Mouse (Mus musculus) testis, adult 2 months (tissue): Measurements from ENCODE around the gene Gm42742. TPM values are rescaled to one million over a fixed set of nuclear protein-coding genes. Genes with fewer than 3 reads are reported as not detected.

Experiments
- H3K27ac ChIP-seq: fragments of 200-500 bp; 2 replicates; pipeline ENCODE4 v1.5.1; 2012; ENCODE audit warnings: low read depth, low read length; ENCODE audit not compliant: control insufficient read depth, insufficient read depth
- H3K27me3 ChIP-seq: fragments of 200-500 bp; 2 replicates; pipeline ENCODE4 v1.6.1; 2012; ENCODE audit warnings: mild to moderate bottlenecking, low read length, moderate library complexity; ENCODE audit not compliant: control insufficient read depth, insufficient read depth
- H3K36me3 ChIP-seq: fragments of 200-500 bp; 2 replicates; pipeline ENCODE4 v1.6.1; 2012; ENCODE audit warnings: mild to moderate bottlenecking, low read length; ENCODE audit not compliant: control insufficient read depth, insufficient read depth
- H3K4me1 ChIP-seq: fragments of 200-500 bp; 2 replicates; pipeline ENCODE4 v1.6.1; 2012; ENCODE audit warnings: low read length; ENCODE audit not compliant: control insufficient read depth, insufficient read depth
- H3K4me3 ChIP-seq: fragments of 200-500 bp; 2 replicates; pipeline ENCODE4 v1.5.1; 2012; ENCODE audit warnings: low read depth, mild to moderate bottlenecking, low read length, moderate library complexity, mixed read lengths; ENCODE audit not compliant: control insufficient read depth
- CTCF ChIP-seq: fragments of 200-500 bp; IDR thresholded peaks from 2 replicates; pipeline ENCODE4 v1.5.1; 2012; ENCODE audit warnings: low read depth, mild to moderate bottlenecking, inconsistent platforms, low read length, moderate library complexity; ENCODE audit not compliant: control insufficient read depth, insufficient read depth, insufficient replicate concordance
- POLR2A ChIP-seq: fragments of 200-500 bp; IDR thresholded peaks from 2 replicates; pipeline ENCODE4 v1.6.1; 2012; ENCODE audit warnings: low read depth, mild to moderate bottlenecking, inconsistent platforms, low read length, moderate library complexity; ENCODE audit not compliant: control insufficient read depth
- polyA plus RNA-seq: library from polyadenylated mRNA; depleted of rRNA; stranded (reverse); fragments of >200 nt; gene quantifications from 2 replicates; pipeline ENCODE4 v1.2.3, GENCODE M21; 2012

Gene Gm42742
- polyA plus RNA-seq, 1 experiment = 13.5 TPM

- TF ChIP-seq POLR2A (no peak), CTCF (no peak)
- peak overlapping the region; percentile 83 for H3K27ac ChIP-seq
- H3K4me3 ChIP-seq = peak overlapping the region; percentile 87
- H3K4me1 ChIP-seq = peaks cover 19% of the 10 kb centered on the region
- H3K36me3 ChIP-seq = 0 out of 2 replicates have a peak, but pooled peaks cover 1% of the 10 kb centered on the region
- no peaks in the 10 kb centered on the region for H3K27me3 ChIP-seq
Observed at GRCm38 (mm10) chr7:127016081-127016480, 4.8 kb downstream of the Gm42742 start.

- Histone ChIP-seq H3K4me1 (peaks cover 10% of the 10 kb centered on the region), H3K27ac (no peak overlapping the region), H3K27me3 (no peaks in the 10 kb centered on the region), H3K36me3 (0 out of 2 replicates have a peak, but pooled peaks cover 1% of the 10 kb centered on the region), H3K4me3 (no peak overlapping the region)
- TF ChIP-seq POLR2A (no peak), CTCF (no peak)
Observed at GRCm38 (mm10) chr7:127014993-127015392, 5.9 kb downstream of the Gm42742 start.

GRCm38 (mm10) chr7:127014320-127014719 lies 6.6 kb downstream of the Gm42742 start, which contains the start of gene Mvp:
TSS of gene Mvp (minus strand) at chr7:127014621.
- Histone ChIP-seq H3K27ac (peak within 1 kb of the TSS; percentile 59), H3K4me3 (peak within 1 kb of the TSS; percentile 83), H3K36me3 (0 out of 2 replicates have a peak, but pooled peaks cover 1% of the 10 kb centered on the region), H3K4me1 (peaks cover 8% of the 10 kb centered on the region), H3K27me3 (no peaks in the 10 kb centered on the region)
- TF ChIP-seq POLR2A (no peak), CTCF (no peak)

- Histone ChIP-seq H3K36me3 (0 out of 2 replicates have a peak, but pooled peaks cover 1% of the 10 kb centered on the region), H3K4me3 (no peak overlapping the region), H3K27me3 (no peaks in the 10 kb centered on the region), H3K4me1 (peaks cover 11% of the 10 kb centered on the region), H3K27ac (no peak overlapping the region)
- TF ChIP-seq CTCF = no peak
- TF ChIP-seq POLR2A = no peak
Observed at GRCm38 (mm10) chr7:127013385-127013784, 7.5 kb downstream of the Gm42742 start.

- 0 out of 2 replicates have a peak, but pooled peaks cover 1% of the 10 kb centered on the region for H3K36me3 ChIP-seq
- H3K27me3 ChIP-seq = no peaks in the 10 kb centered on the region
- peaks cover 13% of the 10 kb centered on the region for H3K4me1 ChIP-seq
- no peak overlapping the region for H3K27ac ChIP-seq
- no peak overlapping the region for H3K4me3 ChIP-seq
- no peak for TF ChIP-seq CTCF
- no peak for TF ChIP-seq POLR2A
Observed at GRCm38 (mm10) chr7:127012845-127013244, 8.1 kb downstream of the Gm42742 start.

GRCm38 (mm10) chr7:127012374-127012773 lies 8.5 kb downstream of the Gm42742 start:
- Histone ChIP-seq H3K4me1 (peaks cover 13% of the 10 kb centered on the region), H3K27me3 (no peaks in the 10 kb centered on the region), H3K4me3 (no peak overlapping the region), H3K27ac (no peak overlapping the region), H3K36me3 (0 out of 2 replicates have a peak, but pooled peaks cover 1% of the 10 kb centered on the region)
- TF ChIP-seq POLR2A (no peak), CTCF (no peak)

GRCm38 (mm10) chr7:127011717-127012116 lies 9.2 kb downstream of the Gm42742 start:
- Histone ChIP-seq H3K27me3 (no peaks in the 10 kb centered on the region), H3K4me1 (peaks cover 13% of the 10 kb centered on the region), H3K36me3 (0 out of 2 replicates have a peak, but pooled peaks cover 1% of the 10 kb centered on the region), H3K4me3 (no peak overlapping the region), H3K27ac (no peak overlapping the region)
- TF ChIP-seq POLR2A (no peak), CTCF (no peak)

GRCm38 (mm10) chr7:127011051-127011450 lies 9.8 kb downstream of the Gm42742 start:
- no peaks in the 10 kb centered on the region for H3K27me3 ChIP-seq
- 0 out of 2 replicates have a peak, but pooled peaks cover 1% of the 10 kb centered on the region for H3K36me3 ChIP-seq
- H3K4me1 ChIP-seq = peaks cover 7% of the 10 kb centered on the region
- no peak overlapping the region for H3K4me3 ChIP-seq
- no peak for TF ChIP-seq POLR2A
- no peak for TF ChIP-seq CTCF
- H3K27ac ChIP-seq = no peak overlapping the region
